In the genomic region with DNA sequence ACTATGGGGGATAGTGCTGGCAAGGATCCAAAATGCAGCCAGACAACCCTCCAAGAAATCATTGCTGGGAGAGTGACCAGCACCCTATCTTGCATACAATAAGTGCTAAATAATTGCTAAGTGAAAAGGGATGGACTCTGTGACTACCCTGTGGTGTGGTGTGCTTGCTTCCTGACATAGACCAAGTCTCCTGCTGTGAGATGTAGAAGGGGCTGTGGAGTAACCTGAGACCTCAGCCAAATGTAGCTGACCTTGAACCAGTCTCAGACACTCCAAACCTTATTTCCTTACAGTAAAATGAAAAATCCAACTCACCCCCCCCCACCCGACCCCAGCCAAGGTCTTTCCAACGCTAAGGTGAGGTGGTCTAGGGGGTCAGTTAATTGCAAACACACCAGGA, we compare ENCODE assay signal across 28 mouse cellular contexts.
"Had no signal": no experiment of that assay in that cellular context is flagged by ENCODE, and none has a peak within 500 bp of the region (broad histone marks: within the 10 kb centered on the region; RNA-seq: fewer than 3 reads in every experiment).

No protein-coding gene starts in this region.

- H3K4me3 ChIP-seq: limb, embryonic 10.5 days; limb, embryonic 12.5 days; limb, embryonic 13.5 days; limb, embryonic 15.5 days; liver, embryonic 12.5 days; liver, embryonic 13.5 days; liver, embryonic 15.5 days; lung, embryonic 15.5 days; megakaryocyte, embryonic 14.5 days; midbrain, embryonic 10.5 days; midbrain, embryonic 12.5 days; midbrain, embryonic 13.5 days; midbrain, embryonic 15.5 days; myocyte; neural tube, embryonic 12.5 days had no signal

- DNase-seq: left cerebral cortex, postnatal 4 days; liver; liver, embryonic 13.5 days; liver, postnatal 0 days; lung, adult 18-20 months; lung, adult 2 months; lung, embryonic 14.5 days; lung, postnatal 10 days; lung, postnatal 14 days; lung, postnatal 36 days; lung, postnatal 4 days; midbrain, embryonic 14.5 days had no signal

- H3K27ac ChIP-seq: limb, embryonic 10.5 days; limb, embryonic 12.5 days; limb, embryonic 13.5 days; limb, embryonic 15.5 days; liver, embryonic 12.5 days; liver, embryonic 13.5 days; liver, embryonic 14.5 days; liver, embryonic 15.5 days; lung, embryonic 15.5 days; macrophage; midbrain, embryonic 10.5 days; midbrain, embryonic 12.5 days; midbrain, embryonic 13.5 days; midbrain, embryonic 15.5 days; neural tube, embryonic 12.5 days had no signal
